Mouse (Mus musculus): ENCODE measurements around the gene Ssbp3.

GRCm38 (mm10) chr4:106918263-106918662 is 7.8 kb downstream of the Ssbp3 start:
- TF ChIP-seq CTCF (IDR thresholded peaks at IDR 0.05; ENCODE audit: low read depth, low read length) (no peak), POLR2A (IDR thresholded peaks at IDR 0.05; ENCODE audit: extremely low read depth, insufficient read depth, low read length) (no peak)
